Mouse (Mus musculus): ENCODE results near the gene Col4a2. TPM values are rescaled to one million over a fixed set of nuclear protein-coding genes. Genes with fewer than 3 reads are reported as not detected.

Col4a2 gene
- polyA plus RNA-seq, 1 experiment from 2014 or later = 44.5 TPM

GRCm38 (mm10) chr8:11377391-11378210, 65.0 kb downstream of the Col4a2 start:
- Histone ChIP-seq H3K36me3 (ENCODE audit: control insufficient read depth, insufficient read depth) (no peaks in the 10 kb centered on the region), H3K4me1 (replicated peaks; ENCODE audit: control insufficient read depth, insufficient read depth, low read length) (peaks cover 9% of the 10 kb centered on the region), H3K4me2 (replicated peaks; ENCODE audit: low read depth) (no peak overlapping the region), H3K27ac (ENCODE audit: low read depth, low read length) (no peak overlapping the region), H3K27me3 (replicated peaks; ENCODE audit: control insufficient read depth, insufficient read depth, low read length) (no peaks in the 10 kb centered on the region), H3K9ac (ENCODE audit: low read depth, low read length) (no peak overlapping the region), H3K4me3 (ENCODE audit: low read depth, low read length) (no peak overlapping the region), H3K9me3 (ENCODE audit: control insufficient read depth) (no peaks in the 10 kb centered on the region)
- 76% methylated on average over 16 of the region's 16 CpGs for WGBS
- ATAC-seq = no peak
- TF ChIP-seq CTCF (IDR thresholded peaks at IDR 0.05; ENCODE audit: low read depth) = no peak

DNA sequence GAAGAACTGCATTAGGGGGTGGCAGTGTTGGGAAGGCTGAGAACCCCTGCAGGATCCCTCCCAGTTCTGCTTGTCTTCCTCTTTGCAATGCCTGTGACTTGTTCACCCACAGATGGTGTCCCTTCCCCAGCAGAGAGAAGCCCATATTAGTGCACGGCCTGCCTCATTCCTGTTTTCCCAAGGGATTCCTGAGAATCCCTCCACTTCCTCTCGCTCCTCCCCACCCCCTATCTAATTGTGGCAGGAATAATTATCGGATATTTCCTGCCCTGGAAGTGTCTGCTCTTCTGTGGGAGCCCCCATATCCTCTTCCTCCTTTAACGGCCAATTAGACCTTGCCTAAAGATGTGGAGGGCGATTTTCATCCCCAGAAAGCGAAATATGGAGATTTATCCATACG, 67.0 kb downstream of the Col4a2 start:
- no peak overlapping the region for H3K4me2 ChIP-seq (replicated peaks; ENCODE audit: low read depth)
- no peak overlapping the region for H3K27ac ChIP-seq (ENCODE audit: low read depth, low read length)
- H3K27me3 ChIP-seq (replicated peaks; ENCODE audit: control insufficient read depth, insufficient read depth, low read length) = no peaks in the 10 kb centered on the region
- 72% methylated on average over 7 of the region's 7 CpGs for WGBS
- no peaks in the 10 kb centered on the region for H3K9me3 ChIP-seq (ENCODE audit: control insufficient read depth)
- no peak for TF ChIP-seq CTCF (IDR thresholded peaks at IDR 0.05; ENCODE audit: low read depth)
- H3K36me3 ChIP-seq (ENCODE audit: control insufficient read depth, insufficient read depth) = no peaks in the 10 kb centered on the region
- H3K4me3 ChIP-seq (ENCODE audit: low read depth, low read length) = no peak overlapping the region
- peaks cover 9% of the 10 kb centered on the region for H3K4me1 ChIP-seq (replicated peaks; ENCODE audit: control insufficient read depth, insufficient read depth, low read length)
- no peak for ATAC-seq
- H3K9ac ChIP-seq (ENCODE audit: low read depth, low read length) = no peak overlapping the region

- Histone ChIP-seq H3K4me3 (ENCODE audit: low read depth, low read length) (no peak overlapping the region), H3K4me2 (replicated peaks; ENCODE audit: low read depth) (no peak overlapping the region), H3K4me1 (replicated peaks; ENCODE audit: control insufficient read depth, insufficient read depth, low read length) (peaks cover 9% of the 10 kb centered on the region), H3K9ac (ENCODE audit: low read depth, low read length) (no peak overlapping the region), H3K36me3 (ENCODE audit: control insufficient read depth, insufficient read depth) (no peaks in the 10 kb centered on the region), H3K9me3 (ENCODE audit: control insufficient read depth) (no peaks in the 10 kb centered on the region), H3K27me3 (replicated peaks; ENCODE audit: control insufficient read depth, insufficient read depth, low read length) (no peaks in the 10 kb centered on the region), H3K27ac (ENCODE audit: low read depth, low read length) (0 out of 2 replicates have a peak overlapping the region, but pooled peaks have one; percentile 11)
- no peak for TF ChIP-seq CTCF (IDR thresholded peaks at IDR 0.05; ENCODE audit: low read depth)
- WGBS = 91% methylated on average over 7 of the region's 7 CpGs
- no peak for ATAC-seq
Measured at GRCm38 (mm10) chr8:11381544-11381943, 68.9 kb downstream of the Col4a2 start.

GRCm38 (mm10) chr8:11382059-11382810, 69.6 kb downstream of the Col4a2 start:
- peaks cover 9% of the 10 kb centered on the region for H3K4me1 ChIP-seq (replicated peaks; ENCODE audit: control insufficient read depth, insufficient read depth, low read length)
- H3K9ac ChIP-seq (ENCODE audit: low read depth, low read length) = no peak overlapping the region
- peak overlapping the region; percentile 11; the same call in 1 of the 2 replicates for H3K27ac ChIP-seq (ENCODE audit: low read depth, low read length)
- H3K27me3 ChIP-seq (replicated peaks; ENCODE audit: control insufficient read depth, insufficient read depth, low read length) = no peaks in the 10 kb centered on the region
- ATAC-seq = 0 out of 2 replicates have a peak, but pooled peaks have one; percentile 47
- no peaks in the 10 kb centered on the region for H3K36me3 ChIP-seq (ENCODE audit: control insufficient read depth, insufficient read depth)
- WGBS = 55% methylated on average over 19 of the region's 19 CpGs
- no peaks in the 10 kb centered on the region for H3K9me3 ChIP-seq (ENCODE audit: control insufficient read depth)
- H3K4me2 ChIP-seq (replicated peaks; ENCODE audit: low read depth) = no peak overlapping the region
- TF ChIP-seq CTCF (IDR thresholded peaks at IDR 0.05; ENCODE audit: low read depth) = no peak
- H3K4me3 ChIP-seq (ENCODE audit: low read depth, low read length) = no peak overlapping the region

DNA sequence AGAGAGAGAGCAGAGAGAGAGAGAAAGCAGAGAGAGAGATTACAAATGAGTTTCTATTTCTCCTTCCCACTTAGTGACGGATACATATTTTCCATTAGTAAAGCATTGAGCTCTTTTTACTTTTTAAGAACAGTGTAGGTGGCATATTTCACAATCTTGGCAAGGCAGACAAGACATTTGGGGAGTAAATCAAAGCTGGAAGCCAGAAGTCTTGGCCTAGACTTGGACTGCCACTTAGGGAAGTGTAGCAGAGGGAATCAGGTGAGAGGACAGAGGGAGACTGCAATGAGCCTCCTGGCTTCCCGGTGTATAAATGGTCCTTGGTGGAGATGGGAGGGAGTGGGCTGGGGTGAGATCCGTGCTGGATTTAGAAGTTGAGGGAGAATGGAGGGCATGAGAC, 70.3 kb downstream of the Col4a2 start:
- H3K4me1 ChIP-seq (replicated peaks; ENCODE audit: control insufficient read depth, insufficient read depth, low read length) = peaks cover 9% of the 10 kb centered on the region
- H3K27me3 ChIP-seq (replicated peaks; ENCODE audit: control insufficient read depth, insufficient read depth, low read length) = no peaks in the 10 kb centered on the region
- no peak for ATAC-seq
- no peaks in the 10 kb centered on the region for H3K36me3 ChIP-seq (ENCODE audit: control insufficient read depth, insufficient read depth)
- WGBS = 63% methylated on average over 3 of the region's 3 CpGs
- H3K27ac ChIP-seq (ENCODE audit: low read depth, low read length) = no peak overlapping the region
- H3K4me3 ChIP-seq (ENCODE audit: low read depth, low read length) = no peak overlapping the region
- no peak for TF ChIP-seq CTCF (IDR thresholded peaks at IDR 0.05; ENCODE audit: low read depth)
- no peak overlapping the region for H3K9ac ChIP-seq (ENCODE audit: low read depth, low read length)
- H3K9me3 ChIP-seq (ENCODE audit: control insufficient read depth) = no peaks in the 10 kb centered on the region
- no peak overlapping the region for H3K4me2 ChIP-seq (replicated peaks; ENCODE audit: low read depth)

GRCm38 (mm10) chr8:11383379-11383778, 70.8 kb downstream of the Col4a2 start:
- no peak overlapping the region for H3K27ac ChIP-seq (ENCODE audit: low read depth, low read length)
- no peak overlapping the region for H3K4me2 ChIP-seq (replicated peaks; ENCODE audit: low read depth)
- H3K36me3 ChIP-seq (ENCODE audit: control insufficient read depth, insufficient read depth) = no peaks in the 10 kb centered on the region
- ATAC-seq = no peak
- no peaks in the 10 kb centered on the region for H3K27me3 ChIP-seq (replicated peaks; ENCODE audit: control insufficient read depth, insufficient read depth, low read length)
- H3K9ac ChIP-seq (ENCODE audit: low read depth, low read length) = no peak overlapping the region
- no peaks in the 10 kb centered on the region for H3K9me3 ChIP-seq (ENCODE audit: control insufficient read depth)
- no peak for TF ChIP-seq CTCF (IDR thresholded peaks at IDR 0.05; ENCODE audit: low read depth)
- H3K4me3 ChIP-seq (ENCODE audit: low read depth, low read length) = no peak overlapping the region
- 75% methylated on average over 3 of the region's 3 CpGs for WGBS
- H3K4me1 ChIP-seq (replicated peaks; ENCODE audit: control insufficient read depth, insufficient read depth, low read length) = peaks cover 7% of the 10 kb centered on the region
